ENCODE assay signal across 15 mouse cellular contexts in the genomic region with DNA sequence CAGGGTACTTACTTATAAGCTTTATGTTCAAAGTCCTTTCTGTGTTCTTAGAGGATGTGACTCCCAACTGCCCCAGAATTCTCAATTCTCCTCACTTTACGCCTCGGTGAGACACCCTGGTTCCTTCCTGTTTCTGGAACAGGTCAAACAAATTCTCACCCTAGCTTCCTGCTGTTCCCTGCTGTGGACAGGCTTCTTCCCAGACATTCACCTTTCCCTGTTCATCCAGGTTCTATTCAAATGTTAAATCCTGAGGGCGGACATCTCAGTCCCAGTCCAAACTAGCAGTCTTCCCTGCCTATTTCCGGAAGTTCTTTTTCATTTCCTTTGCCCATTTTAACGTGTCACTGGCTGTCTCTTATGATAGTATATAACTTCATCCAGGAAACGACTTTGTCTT.
"Had no signal": no experiment of that assay in that cellular context is flagged by ENCODE, and none has a peak within 500 bp of the region (broad histone marks: within the 10 kb centered on the region; RNA-seq: fewer than 3 reads in every experiment).

No protein-coding gene starts in this region.

- DNase-seq: lung, adult 18-20 months; lung, embryonic 14.5 days; lung, postnatal 10 days; lung, postnatal 36 days; right cerebral cortex, postnatal 25 days; right cerebral cortex, postnatal 4 days; spleen, adult 18-20 months; thymus, adult 18-20 months; thymus, postnatal 25 days; thymus, postnatal 4 days had no signal

- H3K4me1 ChIP-seq: neural tube, embryonic 12.5 days had no signal

- H3K36me3 ChIP-seq: midbrain, embryonic 13.5 days; midbrain, embryonic 15.5 days; neural tube, embryonic 12.5 days had no signal

- H3K4me3 ChIP-seq: megakaryocyte, embryonic 14.5 days; midbrain, embryonic 13.5 days; midbrain, embryonic 15.5 days; neural tube, embryonic 12.5 days had no signal

- H3K27ac ChIP-seq: macrophage; midbrain, embryonic 13.5 days; midbrain, embryonic 15.5 days; neural tube, embryonic 12.5 days had no signal

- H3K9me3 ChIP-seq: megakaryocyte, embryonic 14.5 days; midbrain, embryonic 13.5 days; midbrain, embryonic 15.5 days; neural tube, embryonic 12.5 days had no signal

- H3K27me3 ChIP-seq: midbrain, embryonic 13.5 days; midbrain, embryonic 15.5 days; neural tube, embryonic 12.5 days had no signal

- H3K9ac ChIP-seq: lung, embryonic 14.5 days; midbrain, embryonic 13.5 days; midbrain, embryonic 15.5 days; neural tube, embryonic 12.5 days had no signal
